22 mouse cellular contexts compared by ENCODE assay signal in the genomic region with DNA sequence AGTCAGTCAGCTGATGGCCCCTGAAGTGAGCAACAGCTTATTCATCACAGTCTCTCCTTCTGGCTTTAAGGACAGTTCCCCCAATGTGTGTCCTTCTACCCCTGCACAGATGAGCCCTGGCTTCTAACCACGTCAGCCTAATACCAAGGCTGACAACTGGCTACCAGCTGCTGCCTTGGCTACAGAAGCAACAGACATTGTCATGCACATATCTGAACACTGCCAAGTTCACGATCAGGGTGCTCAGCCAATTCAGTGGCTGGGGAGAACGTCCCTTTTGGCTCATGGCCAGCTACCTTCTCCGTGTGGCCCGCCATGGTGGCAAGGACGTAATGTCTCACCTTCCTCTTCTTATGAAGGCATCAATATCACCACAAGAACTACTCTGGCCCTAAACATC.
DNase-seq lines count a peak whose midpoint lies in the region; ATAC-seq and TF ChIP-seq lines count a peak whose summit lies in the region.
"Had no signal": no experiment of that assay in that cellular context is flagged by ENCODE, and none has a peak within 500 bp of the region (broad histone marks: within the 10 kb centered on the region; RNA-seq: fewer than 3 reads in every experiment).

No protein-coding gene starts in this region.

- intact Hi-C loops in heart, postnatal 10 days (cut with DNase I), result no loop called here

- ATAC-seq in lung, embryonic 15.5 days (ENCODE audit: borderline replicate concordance, extremely low read depth, low FRiP score, low TSS enrichment), result peak; percentile 38; the same call in 1 of the 2 replicates
- ATAC-seq in activated CD4-positive, CD25-positive, alpha-beta regulatory T cell, adult 4 months, result no peak
- ATAC-seq: intestine, embryonic 16.5 days had no signal

- peak; percentile 62 to 66 for DNase-seq in heart, postnatal 10 days
- DNase-seq in heart, adult 9 months (ENCODE audit: low spot score in 2 of 2), result no peak
- DNase-seq in lung, postnatal 25 days (ENCODE audit: low spot score), result no peak
- peak; percentile 15 for DNase-seq in lung, postnatal 14 days
- DNase-seq: B cell, adult 2 months; cerebellum, adult 9-11 months; embryo, embryonic 11 days; right cerebral cortex, postnatal 14 days; thymus, adult 2 months had no signal

- no peak overlapping the region for H3K4me3 ChIP-seq in lung, embryonic 15.5 days
- peak overlapping the region; percentile 52; the same call in 1 of the 2 replicates for H3K4me3 ChIP-seq in E14TG2a.4 (replicated peaks; ENCODE audit: low read length)
- H3K4me3 ChIP-seq: embryonic facial prominence, embryonic 15.5 days; forebrain, embryonic 10.5 days; heart, embryonic 13.5 days; limb, embryonic 12.5 days; neural tube, embryonic 13.5 days; stomach, embryonic 15.5 days had no signal

- no peak overlapping the region for H3K9ac ChIP-seq in lung, embryonic 15.5 days
- H3K9ac ChIP-seq: embryonic facial prominence, embryonic 15.5 days; heart, embryonic 13.5 days; hindbrain, embryonic 14.5 days; limb, embryonic 12.5 days; liver, embryonic 14.5 days; neural tube, embryonic 13.5 days; stomach, embryonic 15.5 days had no signal

- peak overlapping the region; percentile 29; the same call in 1 of the 2 replicates for H3K27ac ChIP-seq in lung, embryonic 15.5 days
- H3K27ac ChIP-seq: embryonic facial prominence, embryonic 15.5 days; forebrain, embryonic 10.5 days; heart, embryonic 13.5 days; hindbrain, embryonic 14.5 days; kidney, postnatal 0 days; limb, embryonic 12.5 days; liver, embryonic 14.5 days; neural tube, embryonic 13.5 days; stomach, embryonic 15.5 days had no signal

- H3K9me3 ChIP-seq in lung, embryonic 15.5 days, result no peaks in the 10 kb centered on the region
- no peaks in the 10 kb centered on the region for H3K9me3 ChIP-seq in E14TG2a.4 (ENCODE audit: low read length)
- H3K9me3 ChIP-seq: embryonic facial prominence, embryonic 15.5 days; forebrain, embryonic 10.5 days; heart, embryonic 13.5 days; limb, embryonic 12.5 days; neural tube, embryonic 13.5 days; stomach, embryonic 15.5 days had no signal

- TF ChIP-seq CTCF in E14TG2a.4 (conservative IDR thresholded peaks at IDR 0.05; ENCODE audit: low read length), result no peak

- peaks cover 5% of the 10 kb centered on the region for H3K4me1 ChIP-seq in lung, embryonic 15.5 days
- peaks cover 65% of the 10 kb centered on the region for H3K4me1 ChIP-seq in E14TG2a.4 (replicated peaks; ENCODE audit: low read depth, low read length)
- H3K4me1 ChIP-seq: stomach, embryonic 15.5 days had no signal

- no peaks in the 10 kb centered on the region for H3K27me3 ChIP-seq in lung, embryonic 15.5 days
- no peaks in the 10 kb centered on the region for H3K27me3 ChIP-seq in E14TG2a.4 (ENCODE audit: insufficient read depth, low read length)
- H3K27me3 ChIP-seq: embryonic facial prominence, embryonic 15.5 days; stomach, embryonic 15.5 days had no signal

- WGBS in lung, embryonic 15.5 days, result 45% methylated on average over 6 of the region's 6 CpGs

- no peaks in the 10 kb centered on the region for H3K36me3 ChIP-seq in lung, embryonic 15.5 days
- no peaks in the 10 kb centered on the region for H3K36me3 ChIP-seq in E14TG2a.4 (ENCODE audit: insufficient read depth, low read length)
- H3K36me3 ChIP-seq: embryonic facial prominence, embryonic 15.5 days; forebrain, embryonic 10.5 days; heart, embryonic 13.5 days; limb, embryonic 12.5 days; neural tube, embryonic 13.5 days; stomach, embryonic 15.5 days had no signal

- no peak overlapping the region for H3K4me2 ChIP-seq in lung, embryonic 15.5 days
- H3K4me2 ChIP-seq: embryonic facial prominence, embryonic 15.5 days; heart, embryonic 13.5 days; hindbrain, embryonic 14.5 days; limb, embryonic 12.5 days; neural tube, embryonic 13.5 days; stomach, embryonic 15.5 days had no signal

Comparison
In these comparisons a context has a peak if more than half of its experiments do, and no peak if none do; other contexts are left out.
1. DNase-seq: peak in heart, postnatal 10 days (2 of 2) and lung, postnatal 14 days (single experiment); none in heart, adult 9 months (0 of 2) and lung, postnatal 25 days (single experiment).